Mouse (Mus musculus) cortical plate, adult 2 months (tissue): ENCODE measurements around the gene Fyb.

Source experiments
- CTCF ChIP-seq: fragments of 200-500 bp; IDR thresholded peaks from 2 replicates; pipeline ENCODE4 v1.5.1; 2011; ENCODE audit warnings: mild to moderate bottlenecking, control low read depth, low read length; ENCODE audit not compliant: insufficient read depth; ENCODE audit errors: extremely low read depth
- POLR2A ChIP-seq: fragments of 200-500 bp; IDR thresholded peaks from 2 replicates; pipeline ENCODE4 v1.6.1; 2011; ENCODE audit warnings: mild to moderate bottlenecking, low read length, control low read depth; ENCODE audit not compliant: insufficient read depth; ENCODE audit errors: extremely low read depth

GRCm38 (mm10) chr15:6709618-6710017, 187.0 kb downstream of the Fyb start:
- TF ChIP-seq POLR2A (no peak), CTCF (no peak)
